Mouse (Mus musculus) kidney, postnatal 0 days (tissue): ENCODE data around the gene Clptm1. TPM values are rescaled to one million over a fixed set of nuclear protein-coding genes. Genes with fewer than 3 reads are reported as not detected.

ENCODE experiments used
- ATAC-seq: fragments of 200-750 bp; cut with Nextera tagmentation; replicated peaks from 2 replicates; pipeline ENCODE4 v1.8.0; 2017; ENCODE audit warnings: low read depth, moderate number of reproducible peaks, moderate TSS enrichment, moderate library complexity; ENCODE audit not compliant: low FRiP score
- DNase-seq: peaks from one replicate; pipeline ENCODE4 v3.0.0-alpha.2; 2016; ENCODE audit warnings: low spot score
- H3K27ac ChIP-seq: fragments of 300-500 bp; sonication (generic); 2 replicates; pipeline ENCODE4 v1.5.1; 2014; ENCODE audit warnings: mild to moderate bottlenecking
- H3K27me3 ChIP-seq: fragments of 300-500 bp; sonication (generic); 2 replicates; pipeline ENCODE4 v1.6.1; 2014; ENCODE audit warnings: low read length, mixed read lengths; ENCODE audit not compliant: insufficient read depth
- H3K36me3 ChIP-seq: fragments of 300-500 bp; sonication (generic); 2 replicates; pipeline ENCODE4 v1.6.1; 2014; ENCODE audit warnings: low read length, mixed read lengths; ENCODE audit not compliant: insufficient read depth
- H3K4me1 ChIP-seq: fragments of 300-500 bp; sonication (generic); replicated peaks from 2 replicates; pipeline ENCODE4 v1.6.1; 2014; ENCODE audit warnings: antibody characterized with exemption, low read length, mixed read lengths; ENCODE audit not compliant: insufficient read depth
- H3K4me2 ChIP-seq: fragments of 300-500 bp; sonication (generic); 2 replicates; pipeline ENCODE4 v1.6.1; 2014; ENCODE audit warnings: mild to moderate bottlenecking, low read length, moderate library complexity, mixed read lengths
- H3K4me3 ChIP-seq: fragments of 300-500 bp; sonication (generic); replicated peaks from 2 replicates; pipeline ENCODE4 v1.5.1; 2014; ENCODE audit warnings: low read depth, low read length
- H3K9ac ChIP-seq: fragments of 300-500 bp; sonication (generic); 2 replicates; pipeline ENCODE4 v1.6.1; 2014; ENCODE audit warnings: low read depth, low read length
- H3K9me3 ChIP-seq: fragments of 300-500 bp; sonication (generic); replicated peaks from 2 replicates; pipeline ENCODE4 v1.6.1; 2016; ENCODE audit warnings: low read length, inconsistent platforms, mixed read lengths
- CTCF ChIP-seq: IDR thresholded peaks from 2 replicates; pipeline ENCODE4 v1.5.1; 2016; ENCODE audit warnings: antibody characterized with exemption, low read depth, mild to moderate bottlenecking, moderate library complexity
- WGBS: fragments of 180-500 bp; shearing (Covaris S2); extraction: QIAGEN DNeasy Blood & Tissue Kit; methylation state at CpG from one replicate; pipeline ENCODE4 v1.1.7; 2014; 5-methylcytosine and 5-hydroxymethylcytosine counted together
- polyA plus RNA-seq: library from polyadenylated mRNA; unstranded; fragments of >200 nt; fragmentation: Nextera tagmentation; extraction: Ambion mirVana; gene quantifications from 2 replicates; pipeline ENCODE4 v1.2.1, GENCODE M21; 2015

Clptm1 gene
- polyA plus RNA-seq, 1 experiment from 2014 or later = 96.9 TPM

GRCm38 (mm10) chr7:19623433-19623832, 41.4 kb downstream of the Clptm1 start:
- ATAC-seq = no peak
- Histone ChIP-seq H3K4me1 (no peaks in the 10 kb centered on the region), H3K4me2 (no peak overlapping the region), H3K9me3 (no peaks in the 10 kb centered on the region), H3K9ac (no peak overlapping the region), H3K36me3 (no peaks in the 10 kb centered on the region), H3K27ac (no peak overlapping the region), H3K4me3 (no peak overlapping the region), H3K27me3 (no peaks in the 10 kb centered on the region)
- DNase-seq = no peak
- 76% methylated on average over 2 of the region's 2 CpGs for WGBS
- no peak for TF ChIP-seq CTCF

- no peaks in the 10 kb centered on the region for H3K4me1 ChIP-seq
- H3K4me3 ChIP-seq = no peak overlapping the region
- no peak overlapping the region for H3K4me2 ChIP-seq
- no peaks in the 10 kb centered on the region for H3K27me3 ChIP-seq
- DNase-seq (no peak), ATAC-seq (no peak)
- no peak overlapping the region for H3K9ac ChIP-seq
- H3K27ac ChIP-seq = no peak overlapping the region
- no peaks in the 10 kb centered on the region for H3K36me3 ChIP-seq
- WGBS = 36% methylated on average over 6 of the region's 6 CpGs
- no peaks in the 10 kb centered on the region for H3K9me3 ChIP-seq
- TF ChIP-seq CTCF = no peak
These were observed 42.6 kb downstream of the Clptm1 start for GRCm38 (mm10) chr7:19622241-19622640.

- Histone ChIP-seq H3K36me3 (no peaks in the 10 kb centered on the region), H3K27ac (no peak overlapping the region), H3K27me3 (no peaks in the 10 kb centered on the region), H3K9me3 (no peaks in the 10 kb centered on the region), H3K4me2 (no peak overlapping the region), H3K9ac (no peak overlapping the region), H3K4me1 (no peaks in the 10 kb centered on the region), H3K4me3 (no peak overlapping the region)
- 92% methylated on average over 7 of the region's 7 CpGs for WGBS
- DNase-seq (no peak), ATAC-seq (no peak)
- TF ChIP-seq CTCF = no peak
These were observed 44.0 kb downstream of the Clptm1 start for GRCm38 (mm10) chr7:19620811-19621210.

- Histone ChIP-seq H3K4me2 (peak overlapping the region; percentile 60), H3K9ac (peak overlapping the region; percentile 47), H3K36me3 (no peaks in the 10 kb centered on the region), H3K27ac (0 out of 2 replicates have a peak overlapping the region, but pooled peaks have one; percentile 34), H3K9me3 (no peaks in the 10 kb centered on the region), H3K4me3 (peak overlapping the region; percentile 28), H3K4me1 (no peaks in the 10 kb centered on the region), H3K27me3 (no peaks in the 10 kb centered on the region)
- DNase-seq (peak; percentile 96), ATAC-seq (peak; percentile 86)
- TF ChIP-seq CTCF = peak; percentile 91
- WGBS = 6% methylated on average over 34 of the region's 35 CpGs
These were observed 45.6 kb downstream of the Clptm1 start for GRCm38 (mm10) chr7:19619004-19619801.

GRCm38 (mm10) chr7:19615036-19615577, 49.7 kb downstream of the Clptm1 start:
- no peaks in the 10 kb centered on the region for H3K27me3 ChIP-seq
- no peaks in the 10 kb centered on the region for H3K4me1 ChIP-seq
- H3K4me3 ChIP-seq = no peak overlapping the region
- 84% methylated on average over 12 of the region's 12 CpGs for whole genome bisulfite sequencing
- TF ChIP-seq CTCF = no peak
- no peak overlapping the region for H3K4me2 ChIP-seq
- H3K9me3 ChIP-seq = no peaks in the 10 kb centered on the region
- H3K27ac ChIP-seq = no peak overlapping the region
- H3K36me3 ChIP-seq = 0 out of 2 replicates have a peak, but pooled peaks cover 3% of the 10 kb centered on the region
- DNase-seq = no peak
- ATAC-seq = no peak
- H3K9ac ChIP-seq = no peak overlapping the region

- no peak for ATAC-seq
- Histone ChIP-seq H3K4me3 (no peak overlapping the region), H3K9ac (no peak overlapping the region), H3K9me3 (no peaks in the 10 kb centered on the region), H3K4me2 (no peak overlapping the region), H3K27me3 (no peaks in the 10 kb centered on the region), H3K4me1 (no peaks in the 10 kb centered on the region), H3K27ac (no peak overlapping the region), H3K36me3 (0 out of 2 replicates have a peak, but pooled peaks cover 3% of the 10 kb centered on the region)
- no peak for DNase-seq
- peak; percentile 32; the same call in 1 of the 2 replicates for TF ChIP-seq CTCF
- WGBS = 79% methylated on average over 5 of the region's 5 CpGs
These were observed 53.9 kb downstream of the Clptm1 start for GRCm38 (mm10) chr7:19610969-19611368.
